Mouse (Mus musculus): ENCODE measurements around the gene Egln3.
A peak's percentile ranks its signal among the peaks of the same experiment; 100 is the strongest.

Egln3 gene

GRCm38 (mm10) chr12:54203656-54204045 lies at the start of gene Egln3:
Egln3 (minus strand) TSS chr12:54203860.
- peak; percentile 87 for DNase-seq (ENCODE audit: low spot score)

- no peak for DNase-seq (ENCODE audit: low spot score)
Observed at GRCm38 (mm10) chr12:54253449-54253848, 49.8 kb upstream of the Egln3 start.

GRCm38 (mm10) chr12:54251942-54252400 lies 48.3 kb upstream of the Egln3 start:
- no peak for DNase-seq (ENCODE audit: low spot score)

- no peak for DNase-seq (ENCODE audit: low spot score)
Observed at GRCm38 (mm10) chr12:54247835-54248234, 44.2 kb upstream of the Egln3 start.

- DNase-seq (ENCODE audit: low spot score), result no peak
Observed at GRCm38 (mm10) chr12:54243158-54243557, 39.5 kb upstream of the Egln3 start.

GRCm38 (mm10) chr12:54241976-54242375 lies 38.3 kb upstream of the Egln3 start:
- no peak for DNase-seq (ENCODE audit: low spot score)

GRCm38 (mm10) chr12:54233794-54234193 lies 30.1 kb upstream of the Egln3 start:
- no peak for DNase-seq (ENCODE audit: low spot score)

- DNase-seq (ENCODE audit: low spot score), result no peak
Observed at GRCm38 (mm10) chr12:54232996-54233603, 29.4 kb upstream of the Egln3 start.

- no peak for DNase-seq (ENCODE audit: low spot score)
Observed at GRCm38 (mm10) chr12:54232456-54232855, 28.8 kb upstream of the Egln3 start.

GRCm38 (mm10) chr12:54227551-54227950 lies 23.9 kb upstream of the Egln3 start:
- no peak for DNase-seq (ENCODE audit: low spot score)

- DNase-seq (ENCODE audit: low spot score), result no peak
Observed at GRCm38 (mm10) chr12:54226341-54226740, 22.7 kb upstream of the Egln3 start.

GRCm38 (mm10) chr12:54225610-54226009 lies 21.9 kb upstream of the Egln3 start:
- DNase-seq (ENCODE audit: low spot score), result no peak

GRCm38 (mm10) chr12:54225090-54225489 lies 21.4 kb upstream of the Egln3 start:
- no peak for DNase-seq (ENCODE audit: low spot score)

GRCm38 (mm10) chr12:54222036-54222760 lies 18.5 kb upstream of the Egln3 start:
- DNase-seq (ENCODE audit: low spot score), result no peak

- no peak for DNase-seq (ENCODE audit: low spot score)
Observed at GRCm38 (mm10) chr12:54216673-54217072, 13.0 kb upstream of the Egln3 start.

- no peak for DNase-seq (ENCODE audit: low spot score)
Observed at GRCm38 (mm10) chr12:54214426-54214825, 10.8 kb upstream of the Egln3 start.

GRCm38 (mm10) chr12:54213871-54214270 lies 10.2 kb upstream of the Egln3 start:
- no peak for DNase-seq (ENCODE audit: low spot score)

- no peak for DNase-seq (ENCODE audit: low spot score)
Observed at GRCm38 (mm10) chr12:54213230-54213629, 9.6 kb upstream of the Egln3 start.

GRCm38 (mm10) chr12:54209182-54209563 lies 5.5 kb upstream of the Egln3 start:
- DNase-seq (ENCODE audit: low spot score), result no peak

GRCm38 (mm10) chr12:54208433-54209181 lies 4.9 kb upstream of the Egln3 start:
- no peak for DNase-seq (ENCODE audit: low spot score)

- DNase-seq (ENCODE audit: low spot score), result no peak
Observed at GRCm38 (mm10) chr12:54205731-54206130, 2.1 kb upstream of the Egln3 start.

- peak; percentile 38 for DNase-seq (ENCODE audit: low spot score)
Observed at GRCm38 (mm10) chr12:54205195-54205594, 1.5 kb upstream of the Egln3 start.
